Mouse (Mus musculus): Measurements from ENCODE around the gene Gm17651. TPM values are rescaled to one million over a fixed set of nuclear protein-coding genes. Genes with fewer than 3 reads are reported as not detected.
A peak's percentile ranks its signal among the peaks of the same experiment; 100 is the strongest.

Gm17651 gene
- polyA plus RNA-seq, 1 experiment from 2014 or later = not detected

DNA sequence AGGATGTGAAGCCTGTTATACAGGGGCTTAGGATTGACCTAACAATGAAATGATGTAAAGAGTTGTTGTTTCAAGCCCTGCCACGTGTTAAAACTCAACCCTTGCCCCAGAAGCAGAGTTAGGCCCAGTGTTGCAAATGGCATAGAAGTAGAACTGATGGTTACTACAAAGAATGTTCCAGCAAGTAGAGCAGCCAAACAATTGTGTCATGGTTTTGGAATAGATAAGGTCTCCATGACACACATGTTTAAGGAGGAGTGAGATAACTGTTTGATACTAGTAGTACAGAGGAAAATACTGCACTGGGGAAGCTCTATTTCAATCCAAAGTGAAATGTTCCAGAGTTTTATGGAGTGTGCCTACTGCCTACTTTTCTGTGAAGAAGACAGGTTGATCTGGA is 26.0 kb downstream of the Gm17651 start:
- Histone ChIP-seq H3K9ac (no peak overlapping the region), H3K4me2 (no peak overlapping the region), H3K4me1 (no peaks in the 10 kb centered on the region), H3K27me3 (no peaks in the 10 kb centered on the region), H3K4me3 (no peak overlapping the region), H3K9me3 (no peaks in the 10 kb centered on the region), H3K36me3 (no peaks in the 10 kb centered on the region), H3K27ac (no peak overlapping the region)
- no peak for ATAC-seq (ENCODE audit: insufficient number of reproducible peaks, low FRiP score, low TSS enrichment, low read depth)
- WGBS = 38% methylated on average over 1 of the region's 1 CpGs

DNA sequence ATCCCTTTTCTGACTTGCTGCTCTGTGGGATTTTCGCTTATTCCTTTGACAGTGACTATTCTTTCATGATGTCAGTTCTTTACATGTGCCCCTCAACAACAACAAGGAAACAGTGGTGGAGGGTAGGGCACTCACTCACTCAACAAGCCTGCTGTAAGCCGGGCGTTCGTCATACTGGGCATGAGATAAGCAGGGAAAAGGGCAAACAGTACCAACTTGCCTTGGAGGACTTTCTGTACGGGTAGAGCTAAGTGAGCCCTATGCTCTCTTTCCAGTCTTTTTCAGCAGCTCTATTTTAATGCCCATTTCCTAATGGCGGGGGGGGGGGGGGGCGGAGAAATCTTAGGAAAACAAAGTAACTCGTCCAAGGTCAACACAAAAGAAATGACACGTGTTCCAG is 32.5 kb downstream of the Gm17651 start:
- Histone ChIP-seq H3K27ac (no peak overlapping the region), H3K9ac (no peak overlapping the region), H3K4me3 (no peak overlapping the region), H3K4me2 (no peak overlapping the region), H3K27me3 (no peaks in the 10 kb centered on the region), H3K36me3 (no peaks in the 10 kb centered on the region), H3K9me3 (no peaks in the 10 kb centered on the region), H3K4me1 (no peaks in the 10 kb centered on the region)
- 89% methylated on average over 9 of the region's 9 CpGs for WGBS
- no peak for ATAC-seq (ENCODE audit: insufficient number of reproducible peaks, low FRiP score, low TSS enrichment, low read depth)

DNA sequence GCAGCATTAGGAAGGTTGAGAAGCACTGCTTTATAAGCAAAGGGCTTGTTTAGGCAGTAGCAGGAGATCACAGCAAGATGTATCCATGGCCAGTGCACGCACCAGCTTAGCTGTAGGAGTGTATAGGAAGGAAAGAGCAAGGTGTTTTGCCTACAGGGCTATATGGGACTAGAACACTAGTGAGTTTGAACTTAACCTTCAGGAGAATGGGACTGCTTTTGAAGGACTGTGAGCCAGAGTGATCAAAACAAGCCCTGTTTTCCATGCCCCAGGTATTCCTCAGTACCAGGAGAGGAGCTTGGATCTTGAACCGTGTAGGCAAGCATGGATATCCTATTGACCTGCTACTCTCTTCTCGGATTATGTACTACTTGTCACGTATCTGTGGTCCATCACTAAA is 33.1 kb downstream of the Gm17651 start:
- Histone ChIP-seq H3K4me3 (no peak overlapping the region), H3K4me1 (no peaks in the 10 kb centered on the region), H3K27me3 (no peaks in the 10 kb centered on the region), H3K36me3 (no peaks in the 10 kb centered on the region), H3K9me3 (no peaks in the 10 kb centered on the region), H3K9ac (no peak overlapping the region), H3K4me2 (no peak overlapping the region), H3K27ac (no peak overlapping the region)
- ATAC-seq (ENCODE audit: insufficient number of reproducible peaks, low FRiP score, low TSS enrichment, low read depth) = no peak
- WGBS = 93% methylated on average over 4 of the region's 4 CpGs

DNA sequence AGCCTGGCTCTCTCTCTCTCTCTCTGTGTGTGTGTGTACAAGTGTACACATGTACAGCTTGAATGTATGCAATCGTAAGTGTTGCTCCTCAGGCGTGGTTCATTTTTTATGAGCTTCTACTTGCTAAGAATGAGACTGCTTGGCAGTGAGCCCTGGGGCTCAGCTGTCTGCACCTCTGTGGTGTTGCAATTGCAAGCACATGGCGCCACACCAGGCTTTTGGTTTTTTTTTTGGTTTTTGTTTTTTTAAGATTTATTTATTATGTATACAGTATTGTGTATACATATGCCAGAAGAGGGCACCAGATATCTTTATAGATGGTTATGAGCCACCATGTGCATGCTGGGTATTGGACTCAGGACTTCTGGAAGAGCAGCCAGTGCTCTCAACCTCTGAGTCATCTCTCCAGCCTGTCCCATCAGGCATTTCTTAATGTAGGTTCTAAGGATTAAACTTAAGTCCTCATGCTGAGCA is 40.2 kb downstream of the Gm17651 start:
- Histone ChIP-seq H3K9me3 (no peaks in the 10 kb centered on the region), H3K27ac (peak overlapping the region; percentile 40; the same call in 1 of the 2 replicates), H3K4me1 (peaks cover 7% of the 10 kb centered on the region), H3K4me3 (no peak overlapping the region), H3K27me3 (no peaks in the 10 kb centered on the region), H3K4me2 (no peak overlapping the region), H3K9ac (no peak overlapping the region), H3K36me3 (no peaks in the 10 kb centered on the region)
- peak; percentile 71; the same call in 1 of the 2 replicates for ATAC-seq (ENCODE audit: insufficient number of reproducible peaks, low FRiP score, low TSS enrichment, low read depth)
- WGBS = 11% methylated on average over 3 of the region's 3 CpGs

DNA sequence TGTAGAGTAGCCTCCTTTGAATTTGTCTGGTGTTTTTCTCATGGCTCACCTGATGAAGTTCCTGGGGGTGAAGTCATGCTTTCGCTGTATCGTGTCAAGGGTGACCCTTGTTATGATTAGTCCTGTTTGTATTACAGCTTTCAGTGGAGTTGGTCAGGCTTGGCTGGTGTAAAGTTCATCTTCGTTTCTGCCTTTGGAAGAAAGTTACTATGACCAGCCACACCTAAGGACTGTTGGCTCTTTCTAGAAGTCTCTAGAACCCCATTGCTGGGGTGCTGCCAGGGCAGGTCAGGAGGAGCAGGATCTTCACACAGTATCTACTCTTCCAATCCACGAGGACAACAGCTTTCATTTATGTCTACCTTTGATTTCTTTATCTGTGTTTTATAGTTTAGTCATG is 41.0 kb downstream of the Gm17651 start:
- Histone ChIP-seq H3K4me1 (peaks cover 12% of the 10 kb centered on the region), H3K4me3 (no peak overlapping the region), H3K27ac (no peak overlapping the region), H3K9me3 (no peaks in the 10 kb centered on the region), H3K27me3 (no peaks in the 10 kb centered on the region), H3K9ac (no peak overlapping the region), H3K36me3 (no peaks in the 10 kb centered on the region), H3K4me2 (no peak overlapping the region)
- 72% methylated on average over 4 of the region's 4 CpGs for WGBS
- ATAC-seq (ENCODE audit: insufficient number of reproducible peaks, low FRiP score, low TSS enrichment, low read depth) = no peak

DNA sequence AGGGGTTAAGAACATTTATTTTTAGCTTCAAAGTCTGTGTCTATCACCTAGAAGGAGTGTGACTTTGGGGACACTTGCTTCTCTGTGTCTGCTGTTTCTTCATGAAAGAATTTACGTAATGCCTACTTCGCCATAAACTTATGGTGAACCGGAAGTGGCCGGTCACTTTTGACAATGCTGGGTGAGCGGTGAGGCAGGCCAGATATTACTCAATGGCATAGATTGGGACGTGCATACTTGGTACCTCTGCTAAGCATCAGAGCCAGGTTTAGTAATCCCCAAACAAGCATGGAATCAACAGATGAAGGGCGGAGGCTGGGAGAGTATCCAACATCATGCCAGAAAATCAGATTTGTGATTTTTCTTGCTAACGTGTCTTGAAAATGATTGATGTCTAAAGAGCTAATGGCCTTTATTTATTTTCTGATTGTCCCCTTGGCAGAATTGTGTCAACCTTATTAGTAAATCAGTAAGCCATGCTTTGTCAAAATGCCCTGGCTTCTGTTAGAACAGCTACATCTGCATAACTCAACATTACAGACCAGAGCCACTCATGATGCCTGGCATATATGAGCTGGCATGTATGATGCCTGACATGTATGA is 43.1 kb downstream of the Gm17651 start:
- WGBS = 84% methylated on average over 8 of the region's 8 CpGs
- no peaks in the 10 kb centered on the region for H3K9me3 ChIP-seq
- H3K4me3 ChIP-seq = no peak overlapping the region
- H3K9ac ChIP-seq = no peak overlapping the region
- no peaks in the 10 kb centered on the region for H3K27me3 ChIP-seq
- H3K27ac ChIP-seq = no peak overlapping the region
- H3K4me2 ChIP-seq = no peak overlapping the region
- H3K36me3 ChIP-seq = no peaks in the 10 kb centered on the region
- H3K4me1 ChIP-seq = peaks cover 12% of the 10 kb centered on the region
- no peak for ATAC-seq (ENCODE audit: insufficient number of reproducible peaks, low FRiP score, low TSS enrichment, low read depth)

DNA sequence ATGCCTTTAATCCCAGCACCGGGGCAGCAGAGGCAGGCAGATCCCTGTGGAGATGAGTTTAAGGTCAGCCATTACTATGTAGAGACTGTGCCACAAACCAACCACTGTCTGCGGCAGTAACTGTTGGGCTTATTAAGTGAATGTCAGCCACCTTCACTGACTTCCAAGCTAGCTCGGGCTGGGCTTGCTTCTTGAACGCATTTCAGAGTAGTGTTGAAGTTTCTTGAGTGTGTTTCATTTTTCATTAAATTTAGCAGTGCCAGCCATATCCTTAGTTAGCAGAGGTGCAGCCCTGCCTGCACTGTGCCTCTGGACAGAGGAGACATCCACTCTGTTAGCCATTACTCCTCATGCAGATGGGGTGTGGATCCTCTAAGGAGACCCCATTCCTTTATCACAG is 43.7 kb downstream of the Gm17651 start:
- Histone ChIP-seq H3K9me3 (no peaks in the 10 kb centered on the region), H3K4me2 (no peak overlapping the region), H3K36me3 (no peaks in the 10 kb centered on the region), H3K27me3 (no peaks in the 10 kb centered on the region), H3K9ac (no peak overlapping the region), H3K4me3 (no peak overlapping the region), H3K27ac (no peak overlapping the region), H3K4me1 (peaks cover 12% of the 10 kb centered on the region)
- WGBS = 94% methylated on average over 4 of the region's 4 CpGs
- ATAC-seq (ENCODE audit: insufficient number of reproducible peaks, low FRiP score, low TSS enrichment, low read depth) = no peak

DNA sequence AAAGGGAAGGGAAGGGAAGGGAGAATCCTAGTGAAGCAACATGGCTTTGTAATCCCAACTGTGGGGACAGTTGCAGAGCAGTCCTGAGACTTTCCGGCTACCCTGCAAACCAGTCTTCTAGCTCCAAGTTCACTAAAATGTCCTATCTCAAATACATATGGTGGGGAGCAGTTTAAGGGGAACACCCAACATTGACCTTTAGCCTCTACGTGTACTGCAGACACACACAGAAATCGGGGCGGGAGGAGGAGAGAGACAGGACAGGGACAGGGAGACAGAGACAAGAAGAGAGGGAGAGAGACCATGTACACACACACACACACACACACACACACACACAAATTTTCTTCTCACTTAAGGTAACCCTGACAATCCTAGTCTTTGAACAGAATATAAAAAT is 44.6 kb downstream of the Gm17651 start:
- H3K27me3 ChIP-seq = no peaks in the 10 kb centered on the region
- H3K36me3 ChIP-seq = no peaks in the 10 kb centered on the region
- H3K4me2 ChIP-seq = no peak overlapping the region
- no peak for ATAC-seq (ENCODE audit: insufficient number of reproducible peaks, low FRiP score, low TSS enrichment, low read depth)
- H3K4me1 ChIP-seq = peaks cover 12% of the 10 kb centered on the region
- no peaks in the 10 kb centered on the region for H3K9me3 ChIP-seq
- WGBS = 82% methylated on average over 4 of the region's 4 CpGs
- H3K27ac ChIP-seq = no peak overlapping the region
- H3K9ac ChIP-seq = no peak overlapping the region
- H3K4me3 ChIP-seq = no peak overlapping the region

DNA sequence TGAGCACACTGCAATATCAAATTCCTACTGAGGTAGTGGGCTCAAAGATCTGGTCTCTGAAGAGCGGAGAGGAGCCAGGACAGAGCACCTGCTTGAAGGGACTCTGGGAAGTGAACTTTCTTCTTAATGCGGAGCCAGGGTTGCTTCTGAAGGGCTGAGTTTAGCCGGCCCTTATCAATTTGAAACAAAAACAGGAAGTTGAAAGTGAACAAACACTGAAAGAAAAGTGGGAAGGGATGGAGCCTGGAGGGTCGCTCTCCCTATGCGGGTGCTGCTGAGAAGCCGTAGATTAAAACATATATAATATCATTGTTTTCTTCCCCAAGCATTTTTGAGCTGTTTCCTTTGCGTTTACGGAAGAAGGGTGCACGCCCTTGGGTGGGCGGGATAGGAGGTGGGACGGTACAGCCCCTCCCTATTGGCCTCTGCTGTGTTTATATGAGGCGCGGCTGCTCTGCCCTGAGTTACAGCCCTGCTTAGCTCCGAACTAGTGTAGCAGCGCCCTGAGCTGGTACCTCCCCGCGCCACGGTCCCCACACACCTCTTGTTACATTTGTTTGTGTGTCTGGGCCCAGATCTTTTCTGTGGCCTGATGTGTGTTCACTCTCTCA is 46.0 kb downstream of the Gm17651 start, which contains the start of gene Fmo5:
Fmo5 (plus strand) TSS at position 414 of the 611 bp plus-strand sequence.
- Histone ChIP-seq H3K27ac (no peak within 1 kb of the TSS), H3K27me3 (no peaks in the 10 kb centered on the region), H3K4me3 (peak within 1 kb of the TSS; percentile 43), H3K36me3 (no peaks in the 10 kb centered on the region), H3K9ac (peak within 1 kb of the TSS; percentile 14; the same call in 1 of the 2 replicates), H3K9me3 (no peaks in the 10 kb centered on the region), H3K4me2 (peak within 1 kb of the TSS; percentile 58), H3K4me1 (peaks cover 5% of the 10 kb centered on the region; the same call in 1 of the 2 replicates)
- WGBS = 1% methylated on average over 18 of the region's 18 CpGs
- peak; percentile 79 for ATAC-seq (ENCODE audit: insufficient number of reproducible peaks, low FRiP score, low TSS enrichment, low read depth)

DNA sequence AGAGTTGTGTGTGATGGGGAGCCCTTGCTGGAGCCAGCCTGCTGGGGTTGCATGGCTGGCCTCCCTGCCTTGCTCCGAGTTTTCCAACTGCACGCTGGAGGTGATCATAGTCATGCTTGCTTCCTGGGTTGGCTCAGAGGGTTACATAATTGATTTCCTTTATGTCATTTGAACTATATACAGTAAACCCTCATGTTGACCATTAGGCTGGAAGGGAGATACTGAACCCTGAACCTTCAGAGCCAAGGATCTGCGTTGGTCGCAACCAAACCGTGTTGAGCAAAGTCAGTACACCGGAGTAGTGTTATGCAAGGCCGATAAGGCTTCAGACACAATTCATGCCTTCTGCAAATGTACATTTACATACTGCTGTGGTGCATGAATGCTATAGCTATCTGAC is 46.6 kb downstream of the Gm17651 start:
- no peaks in the 10 kb centered on the region for H3K9me3 ChIP-seq
- H3K27me3 ChIP-seq = no peaks in the 10 kb centered on the region
- H3K9ac ChIP-seq = no peak overlapping the region
- ATAC-seq (ENCODE audit: insufficient number of reproducible peaks, low FRiP score, low TSS enrichment, low read depth) = no peak
- 74% methylated on average over 7 of the region's 7 CpGs for WGBS
- peak overlapping the region; percentile 43 for H3K4me3 ChIP-seq
- H3K4me2 ChIP-seq = no peak overlapping the region
- H3K27ac ChIP-seq = no peak overlapping the region
- no peaks in the 10 kb centered on the region for H3K36me3 ChIP-seq
- H3K4me1 ChIP-seq = peaks cover 5% of the 10 kb centered on the region; the same call in 1 of the 2 replicates

DNA sequence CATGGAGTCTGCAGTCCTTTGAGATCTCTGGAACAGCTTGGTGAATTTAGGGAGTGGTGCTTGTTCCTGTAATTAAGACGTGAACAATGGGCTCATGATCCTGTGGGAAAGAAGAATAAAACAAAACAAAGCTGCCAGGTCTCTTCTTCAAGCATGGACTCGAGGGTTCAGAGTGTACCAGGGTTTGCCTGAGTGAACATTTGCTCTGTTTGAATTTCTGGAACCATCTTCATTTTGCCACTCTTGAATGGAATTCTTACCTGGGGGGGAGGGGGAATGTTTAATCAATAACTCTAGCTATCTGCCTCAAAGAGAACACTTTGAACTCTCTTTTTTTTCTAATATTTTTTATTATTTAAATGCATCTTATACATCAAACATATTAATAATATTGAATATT is 49.9 kb downstream of the Gm17651 start:
- Histone ChIP-seq H3K36me3 (no peaks in the 10 kb centered on the region), H3K4me1 (peaks cover 5% of the 10 kb centered on the region; the same call in 1 of the 2 replicates), H3K9ac (no peak overlapping the region), H3K27me3 (no peaks in the 10 kb centered on the region), H3K27ac (no peak overlapping the region), H3K4me2 (no peak overlapping the region), H3K4me3 (no peak overlapping the region), H3K9me3 (no peaks in the 10 kb centered on the region)
- 64% methylated on average over 2 of the region's 2 CpGs for WGBS
- ATAC-seq (ENCODE audit: insufficient number of reproducible peaks, low FRiP score, low TSS enrichment, low read depth) = no peak

Data from limb, embryonic 15.5 days (tissue).